Mouse (Mus musculus): Measurements from ENCODE around the gene Gm20425. TPM values are rescaled to one million over a fixed set of nuclear protein-coding genes. Genes with fewer than 3 reads are reported as not detected.

Gene Gm20425
- polyA plus RNA-seq, 1 experiment from 2014 or later: not detected

- Histone ChIP-seq H3K4me2 (no peak overlapping the region), H3K27ac (ENCODE audit: low read depth, low read length) (no peak overlapping the region), H3K4me3 (ENCODE audit: low read depth, low read length) (no peak overlapping the region), H3K4me1 (replicated peaks; ENCODE audit: control insufficient read depth, insufficient read depth, low read length) (peaks cover 10% of the 10 kb centered on the region), H3K36me3 (ENCODE audit: control insufficient read depth, insufficient read depth, low read length) (peaks cover 13% of the 10 kb centered on the region; the same call in 1 of the 2 replicates), H3K9ac (ENCODE audit: low read depth, low read length) (no peak overlapping the region), H3K27me3 (replicated peaks; ENCODE audit: control insufficient read depth, insufficient read depth, low read length) (no peaks in the 10 kb centered on the region), H3K9me3 (ENCODE audit: control insufficient read depth, low read length) (no peaks in the 10 kb centered on the region)
- DNase-seq (ENCODE audit: low spot score) (no peak), ATAC-seq (replicated peaks; ENCODE audit: low FRiP score) (no peak)
- WGBS: 60% methylated on average over 4 of the region's 4 CpGs
Observed at GRCm38 (mm10) chr9:103184855-103185254, 45.3 kb downstream of the Gm20425 start.

- no peak for DNase-seq (ENCODE audit: low spot score)
- H3K4me2 ChIP-seq: no peak overlapping the region
- no peak overlapping the region for H3K4me3 ChIP-seq (ENCODE audit: low read depth, low read length)
- H3K27ac ChIP-seq (ENCODE audit: low read depth, low read length): no peak overlapping the region
- no peaks in the 10 kb centered on the region for H3K36me3 ChIP-seq (ENCODE audit: control insufficient read depth, insufficient read depth, low read length)
- WGBS: 89% methylated on average over 8 of the region's 8 CpGs
- ATAC-seq (replicated peaks; ENCODE audit: low FRiP score): no peak
- H3K9ac ChIP-seq (ENCODE audit: low read depth, low read length): no peak overlapping the region
- peaks cover 10% of the 10 kb centered on the region for H3K4me1 ChIP-seq (replicated peaks; ENCODE audit: control insufficient read depth, insufficient read depth, low read length)
- H3K27me3 ChIP-seq (replicated peaks; ENCODE audit: control insufficient read depth, insufficient read depth, low read length): no peaks in the 10 kb centered on the region
- H3K9me3 ChIP-seq (ENCODE audit: control insufficient read depth, low read length): no peaks in the 10 kb centered on the region
Observed at GRCm38 (mm10) chr9:103181886-103182285, 48.2 kb downstream of the Gm20425 start.

GRCm38 (mm10) chr9:103180807-103181565, 49.1 kb downstream of the Gm20425 start:
- peak; percentile 94 for ATAC-seq (replicated peaks; ENCODE audit: low FRiP score)
- DNase-seq (ENCODE audit: low spot score): peak; percentile 77
- Histone ChIP-seq H3K4me1 (replicated peaks; ENCODE audit: control insufficient read depth, insufficient read depth, low read length) (peaks cover 10% of the 10 kb centered on the region), H3K9me3 (ENCODE audit: control insufficient read depth, low read length) (no peaks in the 10 kb centered on the region), H3K27ac (ENCODE audit: low read depth, low read length) (peak overlapping the region; percentile 49; the same call in 1 of the 2 replicates), H3K36me3 (ENCODE audit: control insufficient read depth, insufficient read depth, low read length) (no peaks in the 10 kb centered on the region), H3K9ac (ENCODE audit: low read depth, low read length) (peak overlapping the region; percentile 61), H3K4me3 (ENCODE audit: low read depth, low read length) (peak overlapping the region; percentile 47), H3K4me2 (peak overlapping the region; percentile 66), H3K27me3 (replicated peaks; ENCODE audit: control insufficient read depth, insufficient read depth, low read length) (no peaks in the 10 kb centered on the region)
- WGBS: 2% methylated on average over 20 of the region's 20 CpGs

GRCm38 (mm10) chr9:103180303-103180702, 49.8 kb downstream of the Gm20425 start:
- no peaks in the 10 kb centered on the region for H3K27me3 ChIP-seq (replicated peaks; ENCODE audit: control insufficient read depth, insufficient read depth, low read length)
- peak; percentile 31; the same call in 1 of the 2 replicates for ATAC-seq (replicated peaks; ENCODE audit: low FRiP score)
- H3K36me3 ChIP-seq (ENCODE audit: control insufficient read depth, insufficient read depth, low read length): no peaks in the 10 kb centered on the region
- H3K4me3 ChIP-seq (ENCODE audit: low read depth, low read length): peak overlapping the region; percentile 47; the same call in 1 of the 2 replicates
- no peaks in the 10 kb centered on the region for H3K9me3 ChIP-seq (ENCODE audit: control insufficient read depth, low read length)
- WGBS: 61% methylated on average over 3 of the region's 3 CpGs
- no peak for DNase-seq (ENCODE audit: low spot score)
- H3K4me2 ChIP-seq: peak overlapping the region; percentile 66
- H3K9ac ChIP-seq (ENCODE audit: low read depth, low read length): peak overlapping the region; percentile 61
- no peak overlapping the region for H3K27ac ChIP-seq (ENCODE audit: low read depth, low read length)
- peaks cover 10% of the 10 kb centered on the region for H3K4me1 ChIP-seq (replicated peaks; ENCODE audit: control insufficient read depth, insufficient read depth, low read length)

GRCm38 (mm10) chr9:103175692-103176091, 54.4 kb downstream of the Gm20425 start:
- 93% methylated on average over 7 of the region's 7 CpGs for WGBS

GRCm38 (mm10) chr9:103174771-103175519, 55.2 kb downstream of the Gm20425 start:
- H3K27me3 ChIP-seq (replicated peaks; ENCODE audit: control insufficient read depth, insufficient read depth, low read length): no peaks in the 10 kb centered on the region
- WGBS: 56% methylated on average over 6 of the region's 6 CpGs
- H3K4me1 ChIP-seq (replicated peaks; ENCODE audit: control insufficient read depth, insufficient read depth, low read length): peaks cover 1% of the 10 kb centered on the region; the same call in 1 of the 2 replicates
- H3K9me3 ChIP-seq (ENCODE audit: control insufficient read depth, low read length): no peaks in the 10 kb centered on the region
- no peak for DNase-seq (ENCODE audit: low spot score)
- H3K4me3 ChIP-seq (ENCODE audit: low read depth, low read length): no peak overlapping the region
- no peak overlapping the region for H3K9ac ChIP-seq (ENCODE audit: low read depth, low read length)
- 0 out of 2 replicates have a peak, but pooled peaks have one; percentile 48 for ATAC-seq (replicated peaks; ENCODE audit: low FRiP score)
- no peak overlapping the region for H3K27ac ChIP-seq (ENCODE audit: low read depth, low read length)
- no peak overlapping the region for H3K4me2 ChIP-seq
- no peaks in the 10 kb centered on the region for H3K36me3 ChIP-seq (ENCODE audit: control insufficient read depth, insufficient read depth, low read length)

More at GRCm38 (mm10) chr9:103175692-103176091, 54.4 kb downstream of the Gm20425 start:
- no peaks in the 10 kb centered on the region for H3K36me3 ChIP-seq (ENCODE audit: control insufficient read depth, insufficient read depth, low read length)
- no peaks in the 10 kb centered on the region for H3K27me3 ChIP-seq (replicated peaks; ENCODE audit: control insufficient read depth, insufficient read depth, low read length)
- peaks cover 9% of the 10 kb centered on the region for H3K4me1 ChIP-seq (replicated peaks; ENCODE audit: control insufficient read depth, insufficient read depth, low read length)
- no peak overlapping the region for H3K27ac ChIP-seq (ENCODE audit: low read depth, low read length)
- no peak overlapping the region for H3K4me3 ChIP-seq (ENCODE audit: low read depth, low read length)
- no peak overlapping the region for H3K9ac ChIP-seq (ENCODE audit: low read depth, low read length)
- no peaks in the 10 kb centered on the region for H3K9me3 ChIP-seq (ENCODE audit: control insufficient read depth, low read length)
- ATAC-seq (replicated peaks; ENCODE audit: low FRiP score): no peak
- no peak for DNase-seq (ENCODE audit: low spot score)
- H3K4me2 ChIP-seq: no peak overlapping the region

GRCm38 (mm10) chr9:103168771-103169170, 61.3 kb downstream of the Gm20425 start:
- no peaks in the 10 kb centered on the region for H3K36me3 ChIP-seq (ENCODE audit: control insufficient read depth, insufficient read depth, low read length)
- no peak overlapping the region for H3K4me3 ChIP-seq (ENCODE audit: low read depth, low read length)
- no peaks in the 10 kb centered on the region for H3K4me1 ChIP-seq (replicated peaks; ENCODE audit: control insufficient read depth, insufficient read depth, low read length)
- DNase-seq (ENCODE audit: low spot score) (no peak), ATAC-seq (replicated peaks; ENCODE audit: low FRiP score) (no peak)
- 70% methylated on average over 7 of the region's 7 CpGs for WGBS
- H3K27me3 ChIP-seq (replicated peaks; ENCODE audit: control insufficient read depth, insufficient read depth, low read length): no peaks in the 10 kb centered on the region
- no peaks in the 10 kb centered on the region for H3K9me3 ChIP-seq (ENCODE audit: control insufficient read depth, low read length)
- no peak overlapping the region for H3K9ac ChIP-seq (ENCODE audit: low read depth, low read length)
- H3K27ac ChIP-seq (ENCODE audit: low read depth, low read length): no peak overlapping the region
- H3K4me2 ChIP-seq: no peak overlapping the region

GRCm38 (mm10) chr9:103168046-103168445, 62.1 kb downstream of the Gm20425 start:
- H3K27ac ChIP-seq (ENCODE audit: low read depth, low read length): no peak overlapping the region
- no peak overlapping the region for H3K9ac ChIP-seq (ENCODE audit: low read depth, low read length)
- H3K4me1 ChIP-seq (replicated peaks; ENCODE audit: control insufficient read depth, insufficient read depth, low read length): no peaks in the 10 kb centered on the region
- WGBS: 84% methylated on average over 6 of the region's 6 CpGs
- H3K36me3 ChIP-seq (ENCODE audit: control insufficient read depth, insufficient read depth, low read length): no peaks in the 10 kb centered on the region
- H3K27me3 ChIP-seq (replicated peaks; ENCODE audit: control insufficient read depth, insufficient read depth, low read length): no peaks in the 10 kb centered on the region
- H3K4me3 ChIP-seq (ENCODE audit: low read depth, low read length): no peak overlapping the region
- H3K9me3 ChIP-seq (ENCODE audit: control insufficient read depth, low read length): no peaks in the 10 kb centered on the region
- DNase-seq (ENCODE audit: low spot score): no peak
- H3K4me2 ChIP-seq: no peak overlapping the region
- no peak for ATAC-seq (replicated peaks; ENCODE audit: low FRiP score)

Measured in liver, embryonic 11.5 days (tissue).